Mouse (Mus musculus) G1E (cell line): ENCODE results near the gene Bcam.

Experiments used
- CTCF ChIP-seq: IDR thresholded peaks from 2 replicates; pipeline ENCODE4 v1.5.1; 2012; ENCODE audit warnings: low read depth, low read length, inconsistent platforms, mixed read lengths
- GATA1 ChIP-seq: IDR thresholded peaks from 2 replicates; pipeline ENCODE4 v1.6.1; 2012; ENCODE audit warnings: borderline replicate concordance, low read length, inconsistent platforms, mixed read lengths
- POLR2AphosphoS5 ChIP-seq: IDR thresholded peaks from 2 replicates; pipeline ENCODE4 v1.6.1; 2012; ENCODE audit warnings: low read depth, low read length, inconsistent platforms; ENCODE audit not compliant: insufficient replicate concordance

DNA sequence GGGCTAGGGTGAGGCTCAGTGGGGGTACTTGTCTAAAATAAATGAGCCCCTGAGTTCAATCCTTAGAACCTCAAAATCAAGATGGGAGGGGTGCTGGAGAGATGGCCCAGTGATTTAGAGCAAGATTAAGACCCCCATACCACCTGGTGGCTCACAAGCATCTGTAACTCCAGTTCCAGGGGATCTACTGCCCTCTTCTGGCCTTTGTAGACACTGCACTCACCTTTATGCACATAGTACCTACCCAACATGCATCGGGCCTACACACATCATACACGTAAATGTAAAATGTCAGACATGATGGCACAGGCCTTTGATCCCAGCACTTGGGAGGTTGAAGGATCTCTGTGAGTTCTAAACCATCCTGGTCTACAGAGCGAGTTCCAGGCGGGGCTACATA is 11.8 kb upstream of the Bcam start:
- TF ChIP-seq CTCF (peak; percentile 43; the same call in 1 of the 2 replicates), POLR2AphosphoS5 (no peak), GATA1 (no peak)
